Mouse (Mus musculus) G1E (cell line): ENCODE measurements around the gene Arx.

Experiments
- CTCF ChIP-seq: IDR thresholded peaks from 2 replicates; pipeline ENCODE4 v1.5.1; 2012; ENCODE audit warnings: low read depth, low read length, inconsistent platforms, mixed read lengths
- GATA1 ChIP-seq: IDR thresholded peaks from 2 replicates; pipeline ENCODE4 v1.6.1; 2012; ENCODE audit warnings: borderline replicate concordance, low read length, inconsistent platforms, mixed read lengths
- GATA2 ChIP-seq: IDR thresholded peaks from 2 replicates; pipeline ENCODE4 v1.6.1; 2012; ENCODE audit warnings: low read depth, low read length, inconsistent platforms, borderline replicate concordance
- POLR2AphosphoS5 ChIP-seq: IDR thresholded peaks from 2 replicates; pipeline ENCODE4 v1.6.1; 2012; ENCODE audit warnings: low read depth, low read length, inconsistent platforms; ENCODE audit not compliant: insufficient replicate concordance
- TAL1 ChIP-seq: conservative IDR thresholded peaks from 2 replicates; pipeline ENCODE4 v1.6.1; 2012; ENCODE audit warnings: low read depth, low read length, inconsistent platforms, mixed read lengths

DNA sequence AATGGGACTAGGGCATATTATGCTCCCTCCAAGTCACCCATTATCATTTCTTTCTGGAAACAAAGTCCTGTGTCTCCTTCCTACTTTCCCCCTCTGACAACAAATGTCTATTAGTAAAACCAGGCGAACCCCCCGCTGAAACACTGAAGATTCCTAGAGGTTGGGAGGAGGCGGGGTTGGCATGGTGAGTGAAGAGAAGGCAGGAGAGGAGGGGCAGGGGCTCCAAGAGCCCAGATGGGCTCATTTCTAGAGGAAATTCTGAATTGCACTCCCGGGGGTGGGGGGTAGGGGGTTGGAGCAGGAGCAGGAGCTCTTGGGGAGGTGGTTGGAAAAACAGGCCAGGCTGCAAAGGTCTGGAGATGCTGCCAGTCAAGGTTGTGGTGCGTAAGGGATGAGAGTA is 9.6 kb downstream of the Arx start:
- no peak for TF ChIP-seq CTCF
- no peak for TF ChIP-seq GATA1
- TF ChIP-seq POLR2AphosphoS5: no peak
- no peak for TF ChIP-seq TAL1
- TF ChIP-seq GATA2: no peak
